Mouse (Mus musculus) thymus, adult 2 months (tissue): ENCODE measurements at regions not wholly inside any gene's neighbourhood (a gene's known extent, or its start where the extent isn't known, plus 50 kb on each side); places are given as distances from the start of the nearest gene placed in this dataset.

Experiments used
- CTCF ChIP-seq: fragments of 200-500 bp; IDR thresholded peaks from 2 replicates; pipeline ENCODE4 v1.5.1; 2012; ENCODE audit warnings: mild to moderate bottlenecking, control low read depth, low read length, moderate library complexity, borderline replicate concordance; ENCODE audit not compliant: control insufficient read depth, poor library complexity, insufficient read depth; ENCODE audit errors: extremely low read depth
- POLR2A ChIP-seq: fragments of 200-500 bp; IDR thresholded peaks from 2 replicates; pipeline ENCODE4 v1.6.1; 2012; ENCODE audit warnings: mild to moderate bottlenecking, low read length, control low read depth, moderate library complexity; ENCODE audit not compliant: control insufficient read depth, poor library complexity, insufficient read depth; ENCODE audit errors: extremely low read depth

- no peak for TF ChIP-seq CTCF
- no peak for TF ChIP-seq POLR2A
These were observed 117.2 kb upstream of the Usp25 start for GRCm38 (mm10) chr16:76896305-76896704.
